Mouse (Mus musculus) ovary, adult 18-20 months (tissue): ENCODE measurements around the gene Nfx1.

Experiments used
- DNase-seq: peaks from one replicate; pipeline ENCODE4 v3.0.0; 2022; ENCODE audit warnings: low spot score, mixed read lengths

Gene Nfx1

GRCm38 (mm10) chr4:40975678-40976077 is 5.0 kb downstream of the Nfx1 start:
- no peak for DNase-seq

GRCm38 (mm10) chr4:40976651-40977050 is 5.9 kb downstream of the Nfx1 start:
- DNase-seq: no peak

- no peak for DNase-seq
These were observed 8.7 kb downstream of the Nfx1 start for GRCm38 (mm10) chr4:40979430-40979829.

- DNase-seq: no peak
These were observed 11.8 kb downstream of the Nfx1 start for GRCm38 (mm10) chr4:40982486-40982885.

- DNase-seq: no peak
These were observed 13.0 kb downstream of the Nfx1 start for GRCm38 (mm10) chr4:40983686-40984085.

- DNase-seq: no peak
These were observed 18.9 kb downstream of the Nfx1 start for GRCm38 (mm10) chr4:40989633-40990032.

GRCm38 (mm10) chr4:40996302-40996701 is 25.6 kb downstream of the Nfx1 start:
- DNase-seq: no peak

- no peak for DNase-seq
These were observed 27.2 kb downstream of the Nfx1 start for GRCm38 (mm10) chr4:40997916-40998315.

GRCm38 (mm10) chr4:41000271-41000670 is 29.6 kb downstream of the Nfx1 start:
- DNase-seq: no peak

- DNase-seq: no peak
These were observed 30.3 kb downstream of the Nfx1 start for GRCm38 (mm10) chr4:41000842-41001639.

- DNase-seq: no peak
These were observed 42.6 kb downstream of the Nfx1 start for GRCm38 (mm10) chr4:41013351-41013750.

GRCm38 (mm10) chr4:41015798-41016197 is 45.1 kb downstream of the Nfx1 start:
- DNase-seq: no peak

GRCm38 (mm10) chr4:41021094-41021493 is 50.4 kb downstream of the Nfx1 start:
- DNase-seq: no peak

- DNase-seq: no peak
These were observed 55.5 kb downstream of the Nfx1 start for GRCm38 (mm10) chr4:41026086-41026787.

GRCm38 (mm10) chr4:41027872-41028271 is 57.2 kb downstream of the Nfx1 start:
- no peak for DNase-seq

GRCm38 (mm10) chr4:41028272-41028671 is 57.6 kb downstream of the Nfx1 start:
- DNase-seq: no peak

- DNase-seq: no peak
These were observed 58.7 kb downstream of the Nfx1 start for GRCm38 (mm10) chr4:41029372-41029771.

GRCm38 (mm10) chr4:41031242-41031641 is 60.5 kb downstream of the Nfx1 start:
- no peak for DNase-seq

- no peak for DNase-seq
These were observed 67.2 kb downstream of the Nfx1 start for GRCm38 (mm10) chr4:41037942-41038341.

- DNase-seq: peak; percentile 65
These were observed 70.3 kb downstream of the Nfx1 start for GRCm38 (mm10) chr4:41040983-41041382.

- no peak for DNase-seq
These were observed 72.2 kb downstream of the Nfx1 start for GRCm38 (mm10) chr4:41042880-41043279.

GRCm38 (mm10) chr4:41043961-41044360 is 73.3 kb downstream of the Nfx1 start:
- DNase-seq: no peak

GRCm38 (mm10) chr4:41045288-41045687 is 74.6 kb downstream of the Nfx1 start:
- no peak for DNase-seq
